Mouse (Mus musculus) myocyte (in vitro differentiated cells): ENCODE data around the gene Prkd1. TPM values are rescaled to one million over a fixed set of nuclear protein-coding genes. Genes with fewer than 3 reads are reported as not detected.

ENCODE experiments used
- H3K27me3 ChIP-seq: one replicate; pipeline ENCODE4 v1.6.1; 2011; ENCODE audit not compliant: control insufficient read depth, insufficient read depth, insufficient read length
- H3K36me3 ChIP-seq: one replicate; pipeline ENCODE4 v1.6.1; 2011; ENCODE audit not compliant: control insufficient read depth, insufficient read depth
- H3K4me2 ChIP-seq: one replicate; pipeline ENCODE4 v1.6.1; 2011; ENCODE audit warnings: low read depth, control low read depth
- H3K4me3 ChIP-seq: one replicate; pipeline ENCODE4 v1.5.1; 2011; ENCODE audit warnings: mild to moderate bottlenecking, control low read depth, moderate library complexity
- H3K79me2 ChIP-seq: one replicate; pipeline ENCODE4 v1.6.1; 2011; ENCODE audit not compliant: control insufficient read depth, insufficient read depth
- H3ac ChIP-seq: one replicate; pipeline ENCODE4 v1.6.1; 2011; ENCODE audit not compliant: control insufficient read depth, insufficient read length
- CEBPB ChIP-seq: IDR thresholded peaks from 2 replicates; pipeline ENCODE4 v1.6.1; 2011; ENCODE audit warnings: mild to moderate bottlenecking, moderate library complexity; ENCODE audit not compliant: poor library complexity, insufficient read depth, severe bottlenecking
- E2F4 ChIP-seq: IDR thresholded peaks from one replicate; pipeline ENCODE4 v1.6.1; 2011; ENCODE audit warnings: mild to moderate bottlenecking, control low read depth, moderate library complexity; ENCODE audit not compliant: insufficient read depth
- MAX ChIP-seq: IDR thresholded peaks from one replicate; pipeline ENCODE4 v1.6.1; 2011; ENCODE audit warnings: low read depth, mild to moderate bottlenecking, control low read depth
- MYOD1 ChIP-seq, 3 experiments: IDR thresholded peaks; one replicate each; pipeline ENCODE4 v1.6.1; 2011; ENCODE audit warnings: control low read depth in 2 of 3, low read depth in 2 of 3, mild to moderate bottlenecking in 2 of 3, moderate library complexity in 1 of 3; ENCODE audit not compliant: insufficient read length in 2 of 3, control insufficient read depth in 1 of 3
- MYOG ChIP-seq, 3 experiments: IDR thresholded peaks; one replicate each; pipeline ENCODE4 v1.6.1; 2011; ENCODE audit warnings: control low read depth in 2 of 3, low read depth in 2 of 3, mild to moderate bottlenecking in 2 of 3; ENCODE audit not compliant: insufficient read length in 2 of 3, control insufficient read depth in 1 of 3, insufficient read depth in 1 of 3
- POLR2A ChIP-seq: IDR thresholded peaks from one replicate; pipeline ENCODE4 v1.6.1; 2011; ENCODE audit warnings: low read depth, mild to moderate bottlenecking, control low read depth, moderate library complexity; ENCODE audit not compliant: insufficient read length
- POLR2AphosphoS2 ChIP-seq: IDR thresholded peaks from one replicate; pipeline ENCODE4 v1.6.1; 2011; ENCODE audit warnings: low read depth, control low read depth; ENCODE audit not compliant: insufficient read length
- REST ChIP-seq: IDR thresholded peaks from one replicate; pipeline ENCODE4 v1.6.1; 2011; ENCODE audit warnings: mild to moderate bottlenecking, control low read depth, moderate library complexity; ENCODE audit not compliant: insufficient read depth, insufficient read length
- SRF ChIP-seq: IDR thresholded peaks from one replicate; pipeline ENCODE4 v1.6.1; 2011; ENCODE audit warnings: low read depth; ENCODE audit not compliant: control insufficient read depth, insufficient read length
- TCF12 ChIP-seq: IDR thresholded peaks from one replicate; pipeline ENCODE4 v1.6.1; 2011; ENCODE audit warnings: mild to moderate bottlenecking, control low read depth; ENCODE audit not compliant: poor library complexity, insufficient read depth, severe bottlenecking
- TCF3 ChIP-seq: IDR thresholded peaks from one replicate; pipeline ENCODE4 v1.6.1; 2011; ENCODE audit warnings: low read depth, control low read depth; ENCODE audit not compliant: insufficient read length
- USF1 ChIP-seq: IDR thresholded peaks from one replicate; pipeline ENCODE4 v1.6.1; 2011; ENCODE audit warnings: low read depth, mild to moderate bottlenecking, control low read depth, moderate library complexity
- polyA plus RNA-seq: library from polyadenylated mRNA; unstranded; fragments of >200 nt; fragmentation: generic; extraction: Trizol; gene quantifications from one replicate; pipeline ENCODE4 v1.2.1, GENCODE M21; 2012; ENCODE audit warnings: missing spikeins

Gene Prkd1
- polyA plus RNA-seq, result 0.28 TPM

- no peaks in the 10 kb centered on the region for H3K36me3 ChIP-seq
- H3K4me3 ChIP-seq, result no peak within 1 kb of the TSS
- TF ChIP-seq POLR2AphosphoS2 (no peak), USF1 (no peak), E2F4 (no peak), MYOD1 (IDR thresholded peaks at IDR 0.05; ENCODE audit: control insufficient read depth in 1 of 3, insufficient read length in 2 of 3, low read depth in 2 of 3) (no peak), CEBPB (no peak), POLR2A (no peak), REST (no peak), MAX (no peak), TCF3 (no peak), SRF (no peak), MYOG (IDR thresholded peaks at IDR 0.05; ENCODE audit: control insufficient read depth in 1 of 3, insufficient read depth in 1 of 3, insufficient read length in 2 of 3, low read depth in 2 of 3) (no peak), TCF12 (no peak)
- peak within 1 kb of the TSS; percentile 6 for H3ac ChIP-seq
- peaks cover 8% of the 10 kb centered on the region for H3K27me3 ChIP-seq
- peak within 1 kb of the TSS; percentile 52 for H3K4me2 ChIP-seq
- H3K79me2 ChIP-seq, result no peaks in the 10 kb centered on the region
Observed at GRCm38 (mm10) chr12:50648671-50649541, at the start of gene Prkd1. TSS of gene Prkd1 (minus strand) at chr12:50649098.

GRCm38 (mm10) chr12:50697492-50697891 is 48.6 kb upstream of the Prkd1 start:
- no peaks in the 10 kb centered on the region for H3K79me2 ChIP-seq
- H3K4me3 ChIP-seq, result no peak overlapping the region
- no peak overlapping the region for H3K4me2 ChIP-seq
- TF ChIP-seq MAX (no peak), SRF (no peak)
- no peak overlapping the region for H3ac ChIP-seq
- H3K27me3 ChIP-seq, result no peaks in the 10 kb centered on the region
- H3K36me3 ChIP-seq, result no peaks in the 10 kb centered on the region

DNA sequence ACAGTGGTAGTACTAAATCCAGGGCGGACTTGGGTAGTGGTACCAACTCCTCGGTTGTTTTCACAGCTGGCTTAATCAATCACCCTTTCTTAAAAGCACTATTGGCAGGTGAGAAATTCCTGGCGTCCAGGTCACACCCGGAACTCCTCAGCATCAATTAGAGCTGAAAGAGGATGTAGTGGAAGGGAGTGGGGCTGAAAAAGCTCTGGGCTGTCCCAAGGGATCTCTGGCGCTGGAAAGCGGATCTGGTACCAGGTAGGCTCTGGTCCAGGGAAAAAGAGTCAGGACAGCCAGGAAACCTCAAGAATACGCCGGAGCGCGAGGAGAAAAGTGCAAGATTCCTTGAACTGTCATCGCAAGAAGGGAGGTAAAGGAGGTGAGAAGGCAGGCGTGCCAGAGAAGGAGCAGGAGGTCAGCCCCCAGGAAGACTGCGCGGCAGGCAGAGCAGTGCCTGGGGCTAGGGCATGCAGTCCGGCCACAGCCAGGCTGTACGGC is 675 bp downstream of the Prkd1 start:
- H3ac ChIP-seq, result peak overlapping the region; percentile 6
- no peaks in the 10 kb centered on the region for H3K79me2 ChIP-seq
- TF ChIP-seq USF1, result no peak
- TF ChIP-seq MYOG (IDR thresholded peaks at IDR 0.05; ENCODE audit: control insufficient read depth in 1 of 3, insufficient read depth in 1 of 3, insufficient read length in 2 of 3, low read depth in 2 of 3), result no peak
- no peak for TF ChIP-seq REST
- no peak for TF ChIP-seq TCF12
- TF ChIP-seq TCF3, result no peak
- no peak for TF ChIP-seq E2F4
- no peak for TF ChIP-seq POLR2AphosphoS2
- no peak for TF ChIP-seq MAX
- TF ChIP-seq CEBPB, result no peak
- TF ChIP-seq MYOD1 (IDR thresholded peaks at IDR 0.05; ENCODE audit: control insufficient read depth in 1 of 3, insufficient read length in 2 of 3, low read depth in 2 of 3), result no peak
- TF ChIP-seq SRF, result no peak
- TF ChIP-seq POLR2A, result no peak
- H3K27me3 ChIP-seq, result peaks cover 8% of the 10 kb centered on the region
- H3K36me3 ChIP-seq, result no peaks in the 10 kb centered on the region
- H3K4me3 ChIP-seq, result no peak overlapping the region
- peak overlapping the region; percentile 52 for H3K4me2 ChIP-seq

- Histone ChIP-seq H3K4me2 (no peak overlapping the region), H3K79me2 (no peaks in the 10 kb centered on the region), H3K4me3 (no peak overlapping the region), H3K27me3 (peaks cover 8% of the 10 kb centered on the region), H3ac (no peak overlapping the region), H3K36me3 (no peaks in the 10 kb centered on the region)
- TF ChIP-seq POLR2AphosphoS2, result no peak
- no peak for TF ChIP-seq REST
- TF ChIP-seq MAX, result no peak
- no peak for TF ChIP-seq MYOD1 (IDR thresholded peaks at IDR 0.05; ENCODE audit: control insufficient read depth in 1 of 3, insufficient read length in 2 of 3, low read depth in 2 of 3)
- no peak for TF ChIP-seq MYOG (IDR thresholded peaks at IDR 0.05; ENCODE audit: control insufficient read depth in 1 of 3, insufficient read depth in 1 of 3, insufficient read length in 2 of 3, low read depth in 2 of 3)
- TF ChIP-seq SRF, result no peak
- TF ChIP-seq USF1, result no peak
- no peak for TF ChIP-seq POLR2A
- TF ChIP-seq TCF12, result no peak
- TF ChIP-seq E2F4, result no peak
- no peak for TF ChIP-seq TCF3
- no peak for TF ChIP-seq CEBPB
Observed at GRCm38 (mm10) chr12:50646857-50647256, 2.0 kb downstream of the Prkd1 start.
